Mouse (Mus musculus) megakaryocyte, embryonic 14.5 days (primary cell): ENCODE measurements at regions not wholly inside any gene's neighbourhood (a gene's known extent, or its start where the extent isn't known, plus 50 kb on each side); places are given as distances from the start of the nearest gene placed in this dataset.

Source experiments
- H3K27me3 ChIP-seq: replicated peaks from 2 replicates; pipeline ENCODE3; 2012; ENCODE audit warnings: inconsistent platforms
- H3K36me3 ChIP-seq: replicated peaks from 2 replicates; pipeline ENCODE3; 2012; ENCODE audit warnings: low read length, inconsistent platforms, mixed read lengths
- H3K4me1 ChIP-seq: 2 replicates; pipeline ENCODE4 v1.6.1; 2012; ENCODE audit warnings: inconsistent platforms
- H3K4me3 ChIP-seq: replicated peaks from 2 replicates; pipeline ENCODE3; 2012; ENCODE audit warnings: moderate library complexity, mild to moderate bottlenecking, inconsistent platforms
- H3K9me3 ChIP-seq: 2 replicates; pipeline ENCODE4 v1.6.1; 2012; ENCODE audit warnings: inconsistent platforms
- FLI1 ChIP-seq: IDR thresholded peaks from 2 replicates; pipeline ENCODE4 v1.6.1; 2012; ENCODE audit warnings: low read length, inconsistent platforms, mixed read lengths
- GATA1 ChIP-seq: IDR thresholded peaks from 3 replicates; pipeline ENCODE4 v1.6.1; 2012; ENCODE audit warnings: mixed read lengths, low read length, inconsistent platforms, borderline replicate concordance

GRCm38 (mm10) chr13:101597243-101598125 is 170.5 kb downstream of the Pik3r1 start:
- Histone ChIP-seq H3K4me1 (peaks cover 9% of the 10 kb centered on the region; the same call in 1 of the 2 replicates), H3K36me3 (no peaks in the 10 kb centered on the region), H3K27me3 (no peaks in the 10 kb centered on the region), H3K9me3 (no peaks in the 10 kb centered on the region), H3K4me3 (no peak overlapping the region)
- no peak for TF ChIP-seq GATA1
- no peak for TF ChIP-seq FLI1

DNA sequence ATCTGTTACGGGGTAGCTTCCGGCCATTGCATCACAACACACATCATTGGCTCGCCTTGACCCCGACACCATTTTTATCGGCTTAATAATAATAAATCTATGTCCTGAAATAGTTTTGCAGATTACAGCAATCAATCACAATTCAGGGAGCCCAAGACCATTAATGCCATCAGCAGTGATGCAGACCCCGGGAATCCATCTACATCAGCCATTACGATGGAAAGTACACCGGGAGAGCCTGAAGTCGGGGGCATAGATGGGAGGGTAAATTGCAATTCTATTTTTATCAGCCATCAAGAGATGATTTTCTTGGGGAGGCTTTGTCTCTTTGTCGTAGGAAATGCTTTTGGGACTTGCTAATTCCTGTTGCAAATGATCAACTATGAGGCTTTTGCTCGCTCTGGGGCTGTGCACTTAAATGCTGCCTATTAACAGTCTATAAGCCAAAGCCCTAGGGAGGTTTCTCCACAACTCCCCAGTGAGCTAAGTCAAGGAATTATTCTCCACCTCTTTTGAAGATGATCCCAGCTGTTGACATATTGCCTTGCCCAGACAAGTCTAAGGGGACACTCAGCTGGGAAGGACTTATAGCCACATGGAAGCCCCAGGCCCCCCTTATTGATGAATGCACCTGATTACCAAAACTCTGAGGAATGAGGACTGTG is 173.4 kb downstream of the Pik3r1 start:
- Histone ChIP-seq H3K36me3 (no peaks in the 10 kb centered on the region), H3K9me3 (no peaks in the 10 kb centered on the region), H3K4me3 (no peak overlapping the region), H3K4me1 (peaks cover 13% of the 10 kb centered on the region), H3K27me3 (no peaks in the 10 kb centered on the region)
- TF ChIP-seq FLI1 (no peak), GATA1 (no peak)

- no peak for TF ChIP-seq GATA1
- TF ChIP-seq FLI1, result no peak
- H3K9me3 ChIP-seq, result no peaks in the 10 kb centered on the region
- no peak overlapping the region for H3K4me3 ChIP-seq
- H3K27me3 ChIP-seq, result peaks cover 6% of the 10 kb centered on the region
- peaks cover 13% of the 10 kb centered on the region for H3K4me1 ChIP-seq
- no peaks in the 10 kb centered on the region for H3K36me3 ChIP-seq
These were observed 175.7 kb downstream of the Pik3r1 start for GRCm38 (mm10) chr13:101592355-101592754.

- no peak for TF ChIP-seq GATA1
- TF ChIP-seq FLI1, result no peak
- Histone ChIP-seq H3K4me3 (no peak overlapping the region), H3K36me3 (no peaks in the 10 kb centered on the region), H3K4me1 (peaks cover 10% of the 10 kb centered on the region), H3K27me3 (peaks cover 13% of the 10 kb centered on the region), H3K9me3 (no peaks in the 10 kb centered on the region)
These were observed 179.1 kb downstream of the Pik3r1 start for GRCm38 (mm10) chr13:101588905-101589304.

DNA sequence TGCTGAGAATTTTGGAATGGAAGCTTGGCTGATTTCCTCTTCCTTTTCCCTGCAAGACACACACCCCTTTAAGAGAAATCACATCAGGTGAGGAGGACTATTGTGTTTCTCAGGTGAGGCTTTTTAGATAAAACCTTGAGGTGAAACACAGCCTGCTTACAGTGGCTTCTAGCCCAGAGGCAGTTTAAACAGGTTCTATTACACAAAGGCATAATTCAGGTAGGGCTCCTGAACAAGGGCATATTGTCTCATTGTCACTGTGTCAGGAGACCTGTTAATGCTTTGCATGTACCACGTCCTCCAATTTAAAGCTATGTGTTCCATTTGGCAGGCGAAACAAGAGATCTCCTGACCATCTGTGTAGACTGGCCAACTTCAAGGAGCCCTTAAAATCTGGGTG is 181.2 kb downstream of the Pik3r1 start:
- Histone ChIP-seq H3K27me3 (peaks cover 13% of the 10 kb centered on the region), H3K4me3 (no peak overlapping the region), H3K9me3 (no peaks in the 10 kb centered on the region), H3K4me1 (peaks cover 10% of the 10 kb centered on the region), H3K36me3 (no peaks in the 10 kb centered on the region)
- TF ChIP-seq FLI1 (no peak), GATA1 (no peak)

GRCm38 (mm10) chr13:101576481-101576880 is 191.5 kb downstream of the Pik3r1 start:
- peaks cover 5% of the 10 kb centered on the region; the same call in 1 of the 2 replicates for H3K9me3 ChIP-seq
- H3K27me3 ChIP-seq, result no peaks in the 10 kb centered on the region
- H3K36me3 ChIP-seq, result no peaks in the 10 kb centered on the region
- no peak overlapping the region for H3K4me3 ChIP-seq
- H3K4me1 ChIP-seq, result peaks cover 16% of the 10 kb centered on the region
- TF ChIP-seq FLI1 (no peak), GATA1 (no peak)

GRCm38 (mm10) chr13:101572809-101573590 is 195.0 kb downstream of the Pik3r1 start:
- Histone ChIP-seq H3K27me3 (no peaks in the 10 kb centered on the region), H3K4me3 (no peak overlapping the region), H3K36me3 (no peaks in the 10 kb centered on the region), H3K4me1 (peaks cover 24% of the 10 kb centered on the region), H3K9me3 (peaks cover 5% of the 10 kb centered on the region; the same call in 1 of the 2 replicates)
- no peak for TF ChIP-seq GATA1
- TF ChIP-seq FLI1, result no peak

GRCm38 (mm10) chr13:101572246-101572645 is 195.8 kb downstream of the Pik3r1 start:
- H3K27me3 ChIP-seq, result no peaks in the 10 kb centered on the region
- no peaks in the 10 kb centered on the region for H3K36me3 ChIP-seq
- peaks cover 24% of the 10 kb centered on the region for H3K4me1 ChIP-seq
- H3K9me3 ChIP-seq, result peaks cover 5% of the 10 kb centered on the region; the same call in 1 of the 2 replicates
- H3K4me3 ChIP-seq, result no peak overlapping the region
- TF ChIP-seq GATA1, result no peak
- TF ChIP-seq FLI1, result no peak

- Histone ChIP-seq H3K36me3 (no peaks in the 10 kb centered on the region), H3K4me1 (peaks cover 21% of the 10 kb centered on the region), H3K4me3 (no peak overlapping the region), H3K9me3 (peaks cover 5% of the 10 kb centered on the region; the same call in 1 of the 2 replicates), H3K27me3 (no peaks in the 10 kb centered on the region)
- TF ChIP-seq GATA1 (no peak), FLI1 (no peak)
These were observed 198.0 kb downstream of the Pik3r1 start for GRCm38 (mm10) chr13:101570034-101570433.

DNA sequence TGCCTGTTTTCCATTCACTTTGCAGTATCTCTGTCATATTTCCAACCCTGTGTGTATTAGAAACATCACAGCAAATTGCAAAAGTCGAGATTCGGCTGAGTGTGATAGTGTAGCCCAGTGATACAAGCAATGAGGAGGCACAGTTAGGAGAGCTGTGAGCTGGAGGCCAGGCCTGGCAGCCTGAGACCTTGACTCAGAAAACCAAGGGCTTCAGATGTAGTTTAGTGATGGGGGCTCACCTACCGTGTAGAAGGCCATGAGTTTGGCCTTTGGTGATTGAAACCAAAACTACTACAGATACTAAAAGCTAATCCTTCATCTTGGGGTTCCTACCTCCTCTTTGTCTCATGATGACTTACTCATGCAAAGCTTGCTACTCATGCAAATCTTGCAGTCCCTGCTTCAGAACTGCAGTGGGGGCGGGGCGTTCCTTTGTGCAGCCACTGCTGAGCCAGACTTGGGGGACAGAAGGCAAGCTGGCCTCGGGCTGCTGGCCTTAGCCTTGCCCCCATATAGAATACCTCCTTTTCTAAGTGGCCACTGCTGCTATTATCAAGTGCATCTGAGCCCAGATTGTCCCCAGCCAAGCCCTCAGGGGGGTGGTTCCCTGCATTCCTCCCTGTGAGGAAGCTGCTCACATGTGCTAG is 198.9 kb downstream of the Pik3r1 start:
- no peaks in the 10 kb centered on the region for H3K27me3 ChIP-seq
- H3K4me1 ChIP-seq, result peaks cover 27% of the 10 kb centered on the region
- H3K9me3 ChIP-seq, result peaks cover 5% of the 10 kb centered on the region; the same call in 1 of the 2 replicates
- H3K4me3 ChIP-seq, result no peak overlapping the region
- no peak for TF ChIP-seq FLI1
- no peak for TF ChIP-seq GATA1
- no peaks in the 10 kb centered on the region for H3K36me3 ChIP-seq
